ENCODE assay signal across 8 mouse cellular contexts in the genomic region with DNA sequence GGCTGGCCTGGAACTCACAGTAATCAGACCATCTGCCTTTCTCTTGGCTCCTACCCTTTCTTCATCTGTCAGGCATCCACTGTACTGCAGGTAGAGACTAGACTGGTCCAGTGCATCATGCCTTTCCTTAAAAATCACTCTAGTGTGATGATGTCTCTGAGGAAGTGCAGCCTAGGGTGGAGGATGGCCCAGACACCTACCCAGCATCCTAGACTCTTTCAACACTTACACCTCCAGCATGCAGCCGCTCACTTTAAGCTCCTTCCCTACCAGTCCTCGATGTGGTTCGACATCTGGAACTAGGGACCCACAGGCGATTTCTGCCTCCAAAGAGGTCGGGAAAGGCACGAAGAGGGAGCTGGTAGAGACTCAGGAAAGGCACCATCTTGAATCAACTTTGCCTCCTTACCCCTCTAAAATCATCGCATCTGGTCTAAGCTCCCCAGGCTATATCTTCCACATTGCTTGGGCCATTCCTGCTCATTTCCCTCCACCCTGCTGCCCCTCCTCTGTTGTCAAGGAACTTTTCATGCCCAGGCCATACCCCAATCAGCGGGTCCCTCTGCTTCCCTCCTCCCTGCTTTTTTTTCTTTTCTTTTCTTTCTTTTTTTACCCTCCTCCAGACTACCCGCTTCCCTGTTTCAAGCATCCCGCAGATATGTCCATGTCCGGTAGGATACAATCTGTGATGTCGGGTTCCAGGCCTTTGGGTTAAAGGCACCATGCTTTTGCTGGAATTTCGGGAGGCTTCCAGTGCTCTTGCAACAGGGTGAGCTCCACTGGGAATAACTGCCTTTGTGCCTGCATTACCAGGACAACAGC. TPM values are rescaled to one million over a fixed set of nuclear protein-coding genes. Genes with fewer than 3 reads are reported as not detected.
DNase-seq lines count a peak whose midpoint lies in the region; ATAC-seq and TF ChIP-seq lines count a peak whose summit lies in the region.

No protein-coding gene starts in this region.

- no peak for DNase-seq in kidney, adult 8-10 months
- no peak for DNase-seq in hindbrain, embryonic 14.5 days (ENCODE audit: low spot score)
- DNase-seq in midbrain, postnatal 0 days (ENCODE audit: low spot score) = peak; percentile 4
- DNase-seq in gastrocnemius, postnatal 25 days = no peak
- no peak for DNase-seq in layer of hippocampus, adult 18-20 months (ENCODE audit: low spot score in 2 of 2)
- DNase-seq in right cerebral cortex, postnatal 4 days = no peak

- peak overlapping the region; percentile 69 for H3K9ac ChIP-seq in kidney, embryonic 16.5 days (replicated peaks; ENCODE audit: low read length)
- peak overlapping the region; percentile 63 for H3K9ac ChIP-seq in hindbrain, embryonic 14.5 days
- H3K9ac ChIP-seq in midbrain, postnatal 0 days (replicated peaks; ENCODE audit: low read length, poor library complexity, severe bottlenecking) = peak overlapping the region; percentile 56

- H3K9me3 ChIP-seq in kidney, embryonic 16.5 days (ENCODE audit: low read length) = no peaks in the 10 kb centered on the region
- no peaks in the 10 kb centered on the region for H3K9me3 ChIP-seq in hindbrain, embryonic 14.5 days (ENCODE audit: control insufficient read depth, low read length)
- no peaks in the 10 kb centered on the region for H3K9me3 ChIP-seq in midbrain, postnatal 0 days (ENCODE audit: low read length)

- ATAC-seq in kidney, embryonic 16.5 days (ENCODE audit: low FRiP score, low TSS enrichment) = peak; percentile 61
- ATAC-seq in hindbrain, embryonic 14.5 days (ENCODE audit: low FRiP score) = peak; percentile 43; the same call in 1 of the 2 replicates
- ATAC-seq in midbrain, postnatal 0 days (ENCODE audit: low FRiP score) = peak; percentile 52

- no peaks in the 10 kb centered on the region for H3K27me3 ChIP-seq in kidney, embryonic 16.5 days (ENCODE audit: insufficient read depth, low read length)
- no peaks in the 10 kb centered on the region for H3K27me3 ChIP-seq in hindbrain, embryonic 14.5 days (ENCODE audit: control insufficient read depth, insufficient read depth, low read length)
- no peaks in the 10 kb centered on the region for H3K27me3 ChIP-seq in midbrain, postnatal 0 days (ENCODE audit: insufficient read depth, low read length)

- TF ChIP-seq POLR2A in bone marrow macrophage, adult 2 months (IDR thresholded peaks at IDR 0.05; ENCODE audit: borderline replicate concordance, low read depth, low read length) = no peak

- no peaks in the 10 kb centered on the region for H3K36me3 ChIP-seq in kidney, embryonic 16.5 days (ENCODE audit: insufficient read depth, low read length)
- no peaks in the 10 kb centered on the region for H3K36me3 ChIP-seq in hindbrain, embryonic 14.5 days (replicated peaks; ENCODE audit: control insufficient read depth, insufficient read depth)
- H3K36me3 ChIP-seq in midbrain, postnatal 0 days (ENCODE audit: insufficient read depth, low read length) = no peaks in the 10 kb centered on the region

- H3K4me1 ChIP-seq in kidney, embryonic 16.5 days (ENCODE audit: insufficient read depth, low read length) = 0 out of 2 replicates have a peak, but pooled peaks cover 5% of the 10 kb centered on the region
- H3K4me1 ChIP-seq in bone marrow macrophage, adult 2 months (ENCODE audit: control insufficient read depth, insufficient read depth, low read length) = no peaks in the 10 kb centered on the region
- H3K4me1 ChIP-seq in hindbrain, embryonic 14.5 days (replicated peaks; ENCODE audit: control insufficient read depth, insufficient read depth, low read length) = peaks cover 4% of the 10 kb centered on the region; the same call in 1 of the 2 replicates
- H3K4me1 ChIP-seq in midbrain, postnatal 0 days (ENCODE audit: insufficient read depth, low read length) = no peaks in the 10 kb centered on the region

- peak overlapping the region; percentile 51 for H3K4me2 ChIP-seq in kidney, embryonic 16.5 days (replicated peaks; ENCODE audit: low read depth, low read length)
- peak overlapping the region; percentile 64 for H3K4me2 ChIP-seq in hindbrain, embryonic 14.5 days (replicated peaks)
- H3K4me2 ChIP-seq in midbrain, postnatal 0 days (ENCODE audit: low read depth, low read length, poor library complexity, severe bottlenecking) = peak overlapping the region; percentile 52

- peak overlapping the region; percentile 59 for H3K4me3 ChIP-seq in kidney, embryonic 16.5 days (ENCODE audit: low read length)
- H3K4me3 ChIP-seq in bone marrow macrophage, adult 2 months (ENCODE audit: insufficient read depth, low read length) = peak overlapping the region; percentile 77
- peak overlapping the region; percentile 39 for H3K4me3 ChIP-seq in hindbrain, embryonic 14.5 days (replicated peaks; ENCODE audit: low read length)
- H3K4me3 ChIP-seq in midbrain, postnatal 0 days (ENCODE audit: low read depth, low read length) = peak overlapping the region; percentile 37

- WGBS in kidney, embryonic 16.5 days = 25% methylated on average over 13 of the region's 13 CpGs
- whole genome bisulfite sequencing in hindbrain, embryonic 14.5 days = 27% methylated on average over 13 of the region's 13 CpGs
- 28% methylated on average over 13 of the region's 13 CpGs for WGBS in midbrain, postnatal 0 days

- no peak for TF ChIP-seq CTCF in bone marrow macrophage, adult 2 months (IDR thresholded peaks at IDR 0.05; ENCODE audit: low read depth, low read length)
- no peak for TF ChIP-seq CTCF in midbrain, postnatal 0 days (IDR thresholded peaks at IDR 0.05)

- H3K27ac ChIP-seq in kidney, embryonic 16.5 days (ENCODE audit: low read length) = peak overlapping the region; percentile 56; the same call in 1 of the 2 replicates
- H3K27ac ChIP-seq in bone marrow macrophage, adult 2 months (ENCODE audit: insufficient read depth, low read depth, low read length) = no peak overlapping the region
- peak overlapping the region; percentile 81 for H3K27ac ChIP-seq in hindbrain, embryonic 14.5 days
- peak overlapping the region; percentile 63 for H3K27ac ChIP-seq in midbrain, postnatal 0 days (ENCODE audit: low read depth, low read length)

RNA-seq across cellular contexts. Expression of gene Lage3, which starts 0.6 kb away (rescaled TPM):
- polyA plus RNA-seq in kidney, embryonic 16.5 days (2015; fragmentation: Nextera tagmentation; extraction: Ambion mirVana) = 108 and 113 TPM in 2 replicates
- polyA plus RNA-seq in bone marrow macrophage, adult 2 months (2012; ENCODE audit: insufficient read depth, insufficient read length, missing spikeins) = 45.1 and 50.3 TPM in 2 replicates
- polyA plus RNA-seq in hindbrain, embryonic 14.5 days (2014; fragmentation: Nextera tagmentation; extraction: Ambion mirVana) = 64.0 and 87.6 TPM in 2 replicates
- total RNA-seq in midbrain, postnatal 0 days (2014; rRNA removed) = 40.2 and 67.1 TPM in 2 replicates
- 62.0 and 65.8 TPM in 2 replicates for polyA plus RNA-seq in midbrain, postnatal 0 days (2015; fragmentation: Nextera tagmentation; extraction: Ambion mirVana)
- total RNA-seq in gastrocnemius, postnatal 25 days (2021) = 10 to 100 TPM; 32.2 to 36.5 TPM
- total RNA-seq in layer of hippocampus, adult 18-20 months (2021) = 10 to 100 TPM; 19.7 to 24.0 TPM

RNA-seq across cellular contexts. Expression of gene Ubl4a, which starts 20.2 kb away (rescaled TPM):
- 77.5 and 83.4 TPM in 2 replicates for polyA plus RNA-seq in kidney, embryonic 16.5 days (2015; fragmentation: Nextera tagmentation; extraction: Ambion mirVana)
- 20.5 and 23.7 TPM in 2 replicates for polyA plus RNA-seq in bone marrow macrophage, adult 2 months (2012; ENCODE audit: insufficient read depth, insufficient read length, missing spikeins)
- 68.4 and 74.3 TPM in 2 replicates for polyA plus RNA-seq in hindbrain, embryonic 14.5 days (2014; fragmentation: Nextera tagmentation; extraction: Ambion mirVana)
- 46.3 and 53.6 TPM in 2 replicates for total RNA-seq in midbrain, postnatal 0 days (2014; rRNA removed)
- 67.1 and 75.0 TPM in 2 replicates for polyA plus RNA-seq in midbrain, postnatal 0 days (2015; fragmentation: Nextera tagmentation; extraction: Ambion mirVana)
- 10 to 100 TPM; 48.1 to 52.1 TPM for total RNA-seq in gastrocnemius, postnatal 25 days (2021)
- total RNA-seq in layer of hippocampus, adult 18-20 months (2021) = 10 to 100 TPM; 61.5 to 61.8 TPM

RNA-seq across cellular contexts. Expression of gene Slc10a3, which starts 20.3 kb away (rescaled TPM):
- polyA plus RNA-seq in kidney, embryonic 16.5 days (2015; fragmentation: Nextera tagmentation; extraction: Ambion mirVana) = 23.3 and 25.7 TPM in 2 replicates
- polyA plus RNA-seq in bone marrow macrophage, adult 2 months (2012; ENCODE audit: insufficient read depth, insufficient read length, missing spikeins) = 13.5 and 15.2 TPM in 2 replicates
- 7.1 and 9.5 TPM in 2 replicates for polyA plus RNA-seq in hindbrain, embryonic 14.5 days (2014; fragmentation: Nextera tagmentation; extraction: Ambion mirVana)
- total RNA-seq in midbrain, postnatal 0 days (2014; rRNA removed) = 6.2 and 9.4 TPM in 2 replicates
- polyA plus RNA-seq in midbrain, postnatal 0 days (2015; fragmentation: Nextera tagmentation; extraction: Ambion mirVana) = 6.1 and 6.9 TPM in 2 replicates
- total RNA-seq in gastrocnemius, postnatal 25 days (2021) = 1 to 10 TPM; 2.3 to 2.6 TPM
- total RNA-seq in layer of hippocampus, adult 18-20 months (2021) = 1 to 10 TPM; 2.3 to 2.6 TPM

RNA-seq across cellular contexts. Expression of gene Plxna3, which starts 24.0 kb away (rescaled TPM):
- 12.6 and 15.6 TPM in 2 replicates for polyA plus RNA-seq in kidney, embryonic 16.5 days (2015; fragmentation: Nextera tagmentation; extraction: Ambion mirVana)
- polyA plus RNA-seq in bone marrow macrophage, adult 2 months (2012; ENCODE audit: insufficient read depth, insufficient read length, missing spikeins) = 2.5 and 3.8 TPM in 2 replicates
- polyA plus RNA-seq in hindbrain, embryonic 14.5 days (2014; fragmentation: Nextera tagmentation; extraction: Ambion mirVana) = 44.5 and 45.6 TPM in 2 replicates
- 144 and 167 TPM in 2 replicates for total RNA-seq in midbrain, postnatal 0 days (2014; rRNA removed)
- polyA plus RNA-seq in midbrain, postnatal 0 days (2015; fragmentation: Nextera tagmentation; extraction: Ambion mirVana) = 28.6 and 28.9 TPM in 2 replicates
- total RNA-seq in gastrocnemius, postnatal 25 days (2021) = under 1 TPM; 0.46 to 0.94 TPM
- 10 to 100 TPM; 22.2 to 23.0 TPM for total RNA-seq in layer of hippocampus, adult 18-20 months (2021)

RNA-seq across cellular contexts. Expression of gene Fam50a, which starts 40.0 kb away (rescaled TPM):
- polyA plus RNA-seq in kidney, embryonic 16.5 days (2015; fragmentation: Nextera tagmentation; extraction: Ambion mirVana) = 69.8 and 71.4 TPM in 2 replicates
- polyA plus RNA-seq in bone marrow macrophage, adult 2 months (2012; ENCODE audit: insufficient read depth, insufficient read length, missing spikeins) = 76.2 and 87.8 TPM in 2 replicates
- polyA plus RNA-seq in hindbrain, embryonic 14.5 days (2014; fragmentation: Nextera tagmentation; extraction: Ambion mirVana) = 45.3 and 46.8 TPM in 2 replicates
- total RNA-seq in midbrain, postnatal 0 days (2014; rRNA removed) = 9.3 and 9.4 TPM in 2 replicates
- polyA plus RNA-seq in midbrain, postnatal 0 days (2015; fragmentation: Nextera tagmentation; extraction: Ambion mirVana) = 55.5 and 57.2 TPM in 2 replicates
- total RNA-seq in gastrocnemius, postnatal 25 days (2021) = 10 to 100 TPM; 20.5 to 22.5 TPM
- total RNA-seq in layer of hippocampus, adult 18-20 months (2021) = 10 to 100 TPM; 24.6 to 30.3 TPM
